Mouse (Mus musculus) ES-Bruce4 (cell line): ENCODE data around the gene Zfp740. TPM values are rescaled to one million over a fixed set of nuclear protein-coding genes. Genes with fewer than 3 reads are reported as not detected.

ENCODE experiments used
- H3K27ac ChIP-seq: 2 replicates; pipeline ENCODE4 v1.5.1; 2012; ENCODE audit warnings: low read length, inconsistent platforms; ENCODE audit not compliant: insufficient read depth
- H3K27me3 ChIP-seq: 2 replicates; pipeline ENCODE4 v1.6.1; 2012; ENCODE audit warnings: mild to moderate bottlenecking, low read length, inconsistent platforms; ENCODE audit not compliant: control insufficient read depth, poor library complexity, insufficient read depth, severe bottlenecking
- H3K36me3 ChIP-seq: 2 replicates; pipeline ENCODE4 v1.6.1; 2012; ENCODE audit warnings: inconsistent platforms, mild to moderate bottlenecking, low read length, moderate library complexity; ENCODE audit not compliant: control insufficient read depth, poor library complexity, insufficient read depth, severe bottlenecking
- H3K4me1 ChIP-seq: one replicate; pipeline ENCODE4 v1.8.1; 2011; ENCODE audit warnings: low read length; ENCODE audit not compliant: control insufficient read depth, insufficient read depth
- H3K4me3 ChIP-seq: 2 replicates; pipeline ENCODE4 v1.5.1; 2011; ENCODE audit warnings: low read depth, mild to moderate bottlenecking, low read length
- H3K9ac ChIP-seq: 2 replicates; pipeline ENCODE4 v1.6.1; 2012; ENCODE audit warnings: low read depth, mild to moderate bottlenecking, inconsistent platforms; ENCODE audit not compliant: poor library complexity, severe bottlenecking
- H3K9me3 ChIP-seq: replicated peaks from 2 replicates; pipeline ENCODE4 v1.6.1; 2012; ENCODE audit warnings: mild to moderate bottlenecking, low read length, inconsistent platforms; ENCODE audit not compliant: control insufficient read depth, poor library complexity, insufficient read depth, severe bottlenecking
- CTCF ChIP-seq: IDR thresholded peaks from one replicate; pipeline ENCODE4 v1.8.1; 2011; ENCODE audit warnings: low read depth, low read length
- EP300 ChIP-seq: IDR thresholded peaks from 2 replicates; pipeline ENCODE4 v1.6.1; 2011; ENCODE audit warnings: low read depth, low read length; ENCODE audit not compliant: insufficient read depth
- POLR2A ChIP-seq: IDR thresholded peaks from one replicate; pipeline ENCODE4 v1.8.1; 2011; ENCODE audit warnings: low read length; ENCODE audit not compliant: insufficient read depth
- polyA plus RNA-seq: library from polyadenylated mRNA; stranded (reverse); fragments of >200 nt; gene quantifications from 2 replicates; pipeline ENCODE4 v1.2.4, GENCODE M21; 2011; ENCODE audit warnings: low read depth; ENCODE audit not compliant: missing spikeins, insufficient read depth, insufficient read length

Gene Zfp740
- polyA plus RNA-seq, 1 experiment, result 53.7 TPM

DNA sequence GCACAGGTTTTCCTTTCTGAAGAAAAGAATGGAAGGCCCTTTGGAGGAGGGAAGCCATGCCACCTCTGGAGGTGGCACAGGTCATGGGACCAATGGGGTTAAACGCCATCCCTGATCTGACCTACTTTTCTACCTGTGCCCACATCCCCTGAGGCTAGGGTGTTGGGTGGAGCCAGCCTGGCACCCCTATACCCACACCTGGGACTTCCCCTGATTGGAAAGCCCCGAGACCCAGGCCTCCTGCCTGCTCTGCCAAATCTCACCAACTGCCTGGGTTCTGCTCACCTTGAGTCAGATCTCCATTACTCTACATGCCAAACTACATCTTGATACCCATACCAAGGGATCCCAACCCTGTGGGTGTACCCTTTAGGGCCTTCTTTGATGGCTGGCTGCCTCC is 60.0 kb downstream of the Zfp740 start:
- H3K9me3 ChIP-seq, result no peaks in the 10 kb centered on the region
- no peaks in the 10 kb centered on the region for H3K4me1 ChIP-seq
- H3K4me3 ChIP-seq, result no peak overlapping the region
- H3K27me3 ChIP-seq, result no peaks in the 10 kb centered on the region
- H3K27ac ChIP-seq, result no peak overlapping the region
- no peak overlapping the region for H3K9ac ChIP-seq
- H3K36me3 ChIP-seq, result no peaks in the 10 kb centered on the region
- TF ChIP-seq EP300, result no peak
- TF ChIP-seq CTCF, result no peak
- TF ChIP-seq POLR2A, result no peak

Other genes starting within 250 kb of the Zfp740 start
- not detected in 2 replicates for gene Krt78, start 249.0 kb upstream of the Zfp740 start, polyA plus RNA-seq
- 306 and 318 TPM in 2 replicates for gene Krt8, start 198.8 kb upstream of the Zfp740 start, polyA plus RNA-seq
- 334 and 349 TPM in 2 replicates for gene Krt18, start 175.1 kb upstream of the Zfp740 start, polyA plus RNA-seq
- 584 and 631 TPM in 2 replicates for gene Eif4b, start 129.5 kb upstream of the Zfp740 start, polyA plus RNA-seq
- 10.4 and 12.8 TPM in 2 replicates for gene Tns2, start 102.8 kb upstream of the Zfp740 start, polyA plus RNA-seq
- 11.7 and 15.1 TPM in 2 replicates for gene Spryd3, start 67.0 kb upstream of the Zfp740 start, polyA plus RNA-seq
- gene Igfbp6, start 58.9 kb upstream of the Zfp740 start, polyA plus RNA-seq, result 2.0 and 2.2 TPM in 2 replicates
- gene Soat2, start 52.7 kb upstream of the Zfp740 start, polyA plus RNA-seq, result 0.45 TPM in 1 of 2 replicates, not detected in the other
- gene Csad, start 1.5 kb downstream of the Zfp740 start, polyA plus RNA-seq, result 17.8 and 19.3 TPM in 2 replicates
- 3.1 and 9.7 TPM in 2 replicates for gene Itgb7, start 28.7 kb downstream of the Zfp740 start, polyA plus RNA-seq
- gene Rarg, start 54.3 kb downstream of the Zfp740 start, polyA plus RNA-seq, result 38.6 and 42.7 TPM in 2 replicates
- gene Gm9918, start 67.3 kb downstream of the Zfp740 start, polyA plus RNA-seq, result 0.81 and 1.1 TPM in 2 replicates
- 23.2 and 28.0 TPM in 2 replicates for gene Mfsd5, start 76.2 kb downstream of the Zfp740 start, polyA plus RNA-seq
- gene Espl1, start 93.0 kb downstream of the Zfp740 start, polyA plus RNA-seq, result 68.7 and 71.7 TPM in 2 replicates
- 233 and 309 TPM in 2 replicates for gene Pfdn5, start 122.9 kb downstream of the Zfp740 start, polyA plus RNA-seq
- gene Myg1, start 128.5 kb downstream of the Zfp740 start, polyA plus RNA-seq, result 38.6 and 48.8 TPM in 2 replicates
- gene Aaas, start 147.5 kb downstream of the Zfp740 start, polyA plus RNA-seq, result 196 and 252 TPM in 2 replicates
- gene Sp7, start 163.9 kb downstream of the Zfp740 start, polyA plus RNA-seq, result not detected in 2 replicates
- gene Sp1, start 202.9 kb downstream of the Zfp740 start, polyA plus RNA-seq, result 103 and 106 TPM in 2 replicates
- 1.8 and 2.8 TPM in 2 replicates for gene Amhr2, start 242.1 kb downstream of the Zfp740 start, polyA plus RNA-seq